Mouse (Mus musculus) thymus, adult 2 months (tissue): ENCODE measurements around the gene Mosmo. TPM values are rescaled to one million over a fixed set of nuclear protein-coding genes. Genes with fewer than 3 reads are reported as not detected.

Experiments
- DNase-seq: peaks from one replicate; pipeline ENCODE4 v3.0.0; 2021
- H3K27ac ChIP-seq: fragments of 200-500 bp; 2 replicates; pipeline ENCODE4 v1.5.1; 2012; ENCODE audit warnings: low read length, control low read depth; ENCODE audit not compliant: control insufficient read depth, insufficient read depth
- H3K27me3 ChIP-seq: fragments of 200-500 bp; 2 replicates; pipeline ENCODE4 v1.6.1; 2012; ENCODE audit warnings: mild to moderate bottlenecking, low read length, moderate library complexity, mixed read lengths; ENCODE audit not compliant: control insufficient read depth, insufficient read depth
- H3K36me3 ChIP-seq: fragments of 200-500 bp; 2 replicates; pipeline ENCODE4 v1.6.1; 2012; ENCODE audit warnings: mild to moderate bottlenecking, low read length, moderate library complexity; ENCODE audit not compliant: control insufficient read depth, insufficient read depth
- H3K4me1 ChIP-seq: fragments of 200-500 bp; replicated peaks from 2 replicates; pipeline ENCODE4 v1.6.1; 2012; ENCODE audit warnings: low read length; ENCODE audit not compliant: control insufficient read depth, insufficient read depth
- H3K4me3 ChIP-seq: fragments of 200-500 bp; 2 replicates; pipeline ENCODE4 v1.5.1; 2012; ENCODE audit warnings: mild to moderate bottlenecking, low read length, control low read depth, moderate library complexity; ENCODE audit not compliant: control insufficient read depth, insufficient read depth
- CTCF ChIP-seq: fragments of 200-500 bp; IDR thresholded peaks from 2 replicates; pipeline ENCODE4 v1.5.1; 2012; ENCODE audit warnings: mild to moderate bottlenecking, control low read depth, low read length, moderate library complexity, borderline replicate concordance; ENCODE audit not compliant: control insufficient read depth, poor library complexity, insufficient read depth; ENCODE audit errors: extremely low read depth
- POLR2A ChIP-seq: fragments of 200-500 bp; IDR thresholded peaks from 2 replicates; pipeline ENCODE4 v1.6.1; 2012; ENCODE audit warnings: mild to moderate bottlenecking, low read length, control low read depth, moderate library complexity; ENCODE audit not compliant: control insufficient read depth, poor library complexity, insufficient read depth; ENCODE audit errors: extremely low read depth
- WGBS: fragments of 180-500 bp; shearing (Covaris S2); methylation state at CpG from one replicate; pipeline ENCODE4 v1.1.7; 2018; 5-methylcytosine and 5-hydroxymethylcytosine counted together
- polyA plus RNA-seq: library from polyadenylated mRNA; depleted of rRNA; stranded (reverse); fragments of >200 nt; gene quantifications from 2 replicates; pipeline ENCODE4 v1.2.3, GENCODE M21; 2012

The Mosmo gene
- polyA plus RNA-seq, 1 experiment = 29.8 TPM

GRCm38 (mm10) chr7:120739558-120740101, 62.2 kb downstream of the Mosmo start:
- no peak for TF ChIP-seq CTCF
- no peak for TF ChIP-seq POLR2A
- no peak for DNase-seq
- H3K4me1 ChIP-seq = no peaks in the 10 kb centered on the region
- no peak overlapping the region for H3K4me3 ChIP-seq
- 61% methylated on average over 5 of the region's 5 CpGs for WGBS
- no peak overlapping the region for H3K27ac ChIP-seq
- H3K36me3 ChIP-seq = no peaks in the 10 kb centered on the region
- no peaks in the 10 kb centered on the region for H3K27me3 ChIP-seq

GRCm38 (mm10) chr7:120743366-120744351, 66.2 kb downstream of the Mosmo start:
- no peaks in the 10 kb centered on the region for H3K4me1 ChIP-seq
- TF ChIP-seq CTCF (no peak), POLR2A (no peak)
- H3K4me3 ChIP-seq = no peak overlapping the region
- no peak for DNase-seq
- H3K36me3 ChIP-seq = no peaks in the 10 kb centered on the region
- H3K27ac ChIP-seq = no peak overlapping the region
- H3K27me3 ChIP-seq = no peaks in the 10 kb centered on the region
- WGBS = 84% methylated on average over 14 of the region's 14 CpGs

GRCm38 (mm10) chr7:120744606-120745005, 67.2 kb downstream of the Mosmo start:
- DNase-seq = no peak
- Histone ChIP-seq H3K27ac (no peak overlapping the region), H3K36me3 (no peaks in the 10 kb centered on the region), H3K4me3 (no peak overlapping the region), H3K27me3 (no peaks in the 10 kb centered on the region), H3K4me1 (no peaks in the 10 kb centered on the region)
- 88% methylated on average over 6 of the region's 6 CpGs for WGBS
- TF ChIP-seq POLR2A (no peak), CTCF (no peak)

- H3K27me3 ChIP-seq = no peaks in the 10 kb centered on the region
- no peaks in the 10 kb centered on the region for H3K4me1 ChIP-seq
- WGBS = 81% methylated on average over 3 of the region's 3 CpGs
- H3K36me3 ChIP-seq = no peaks in the 10 kb centered on the region
- H3K4me3 ChIP-seq = no peak overlapping the region
- no peak for DNase-seq
- H3K27ac ChIP-seq = no peak overlapping the region
- no peak for TF ChIP-seq CTCF
- TF ChIP-seq POLR2A = no peak
These were observed 68.6 kb downstream of the Mosmo start for GRCm38 (mm10) chr7:120746029-120746428.

GRCm38 (mm10) chr7:120746821-120747220, 69.4 kb downstream of the Mosmo start:
- no peaks in the 10 kb centered on the region for H3K36me3 ChIP-seq
- 90% methylated on average over 5 of the region's 5 CpGs for WGBS
- no peak overlapping the region for H3K27ac ChIP-seq
- no peaks in the 10 kb centered on the region for H3K27me3 ChIP-seq
- TF ChIP-seq CTCF (no peak), POLR2A (no peak)
- H3K4me3 ChIP-seq = no peak overlapping the region
- H3K4me1 ChIP-seq = no peaks in the 10 kb centered on the region
- no peak for DNase-seq

GRCm38 (mm10) chr7:120748478-120748877, 71.1 kb downstream of the Mosmo start:
- no peak overlapping the region for H3K27ac ChIP-seq
- no peaks in the 10 kb centered on the region for H3K27me3 ChIP-seq
- H3K36me3 ChIP-seq = no peaks in the 10 kb centered on the region
- no peak overlapping the region for H3K4me3 ChIP-seq
- no peaks in the 10 kb centered on the region for H3K4me1 ChIP-seq
- TF ChIP-seq CTCF (no peak), POLR2A (no peak)
- no peak for DNase-seq

GRCm38 (mm10) chr7:120751330-120751729, 73.9 kb downstream of the Mosmo start:
- H3K4me1 ChIP-seq = no peaks in the 10 kb centered on the region
- H3K4me3 ChIP-seq = no peak overlapping the region
- no peaks in the 10 kb centered on the region for H3K36me3 ChIP-seq
- H3K27ac ChIP-seq = no peak overlapping the region
- TF ChIP-seq CTCF (no peak), POLR2A (no peak)
- no peak for DNase-seq
- H3K27me3 ChIP-seq = no peaks in the 10 kb centered on the region
